Mouse (Mus musculus) cerebellum, adult 2 months (tissue): ENCODE data around the gene Ctcf.

Experiments used
- CTCF ChIP-seq: fragments of 200-500 bp; IDR thresholded peaks from 2 replicates; pipeline ENCODE4 v1.5.1; 2011; ENCODE audit warnings: low read depth, mild to moderate bottlenecking, control low read depth, low read length, moderate library complexity, borderline replicate concordance; ENCODE audit not compliant: insufficient read depth
- POLR2A ChIP-seq: fragments of 200-500 bp; IDR thresholded peaks from 2 replicates; pipeline ENCODE4 v1.6.1; 2011; ENCODE audit warnings: low read length, control low read depth, borderline replicate concordance; ENCODE audit not compliant: insufficient read depth

GRCm38 (mm10) chr8:105645205-105645604 is 8.8 kb downstream of the Ctcf start:
- TF ChIP-seq POLR2A (no peak), CTCF (no peak)
